Mouse (Mus musculus) MEL (cell line): Measurements from ENCODE around the gene Taar2.

Experiments
- CTCF ChIP-seq, 3 experiments: IDR thresholded peaks in 2 of 3; conservative IDR thresholded peaks in 1 of 3; 2 replicates each; pipeline ENCODE4 v1.5.1; 2011 to 2012; ENCODE audit warnings: low read length in 3 of 3, low read depth in 2 of 3, mild to moderate bottlenecking in 2 of 3, improper control_type of control experiment in 1 of 3, inconsistent platforms in 1 of 3, mixed read lengths in 1 of 3, moderate library complexity in 1 of 3; ENCODE audit not compliant: control insufficient read depth in 1 of 3, insufficient read depth in 1 of 3, poor library complexity in 1 of 3, severe bottlenecking in 1 of 3
- GATA1 ChIP-seq: IDR thresholded peaks from 2 replicates; pipeline ENCODE4 v1.6.1; 2011; ENCODE audit warnings: low read depth, low read length, improper control_type of control experiment
- JUND ChIP-seq: IDR thresholded peaks from 2 replicates; pipeline ENCODE4 v1.6.1; 2011; ENCODE audit warnings: low read depth, mild to moderate bottlenecking, improper control_type of control experiment, low read length
- MYC ChIP-seq: IDR thresholded peaks from 2 replicates; pipeline ENCODE4 v1.6.1; 2011; ENCODE audit warnings: low read depth, mild to moderate bottlenecking, low read length, improper control_type of control experiment, moderate library complexity
- NELFE ChIP-seq: IDR thresholded peaks from 2 replicates; pipeline ENCODE4 v1.6.1; 2011; ENCODE audit warnings: low read depth, low read length, improper control_type of control experiment
- TCF12 ChIP-seq: IDR thresholded peaks from 2 replicates; pipeline ENCODE4 v1.6.1; 2014; ENCODE audit warnings: low read depth, mild to moderate bottlenecking, inconsistent platforms, low read length, improper control_type of control experiment, moderate library complexity
- USF1 ChIP-seq: IDR thresholded peaks from 2 replicates; pipeline ENCODE4 v1.6.1; 2014; ENCODE audit warnings: low read depth, mild to moderate bottlenecking, inconsistent platforms, low read length, improper control_type of control experiment, moderate library complexity
- ZMIZ1 ChIP-seq: IDR thresholded peaks from 2 replicates; pipeline ENCODE4 v1.6.1; 2012; ENCODE audit warnings: low read depth, mild to moderate bottlenecking, inconsistent platforms, low read length, improper control_type of control experiment, moderate library complexity
- ZNF384 ChIP-seq: IDR thresholded peaks from 2 replicates; pipeline ENCODE4 v1.6.1; 2012; ENCODE audit warnings: low read depth, mild to moderate bottlenecking, inconsistent platforms, low read length, improper control_type of control experiment

DNA sequence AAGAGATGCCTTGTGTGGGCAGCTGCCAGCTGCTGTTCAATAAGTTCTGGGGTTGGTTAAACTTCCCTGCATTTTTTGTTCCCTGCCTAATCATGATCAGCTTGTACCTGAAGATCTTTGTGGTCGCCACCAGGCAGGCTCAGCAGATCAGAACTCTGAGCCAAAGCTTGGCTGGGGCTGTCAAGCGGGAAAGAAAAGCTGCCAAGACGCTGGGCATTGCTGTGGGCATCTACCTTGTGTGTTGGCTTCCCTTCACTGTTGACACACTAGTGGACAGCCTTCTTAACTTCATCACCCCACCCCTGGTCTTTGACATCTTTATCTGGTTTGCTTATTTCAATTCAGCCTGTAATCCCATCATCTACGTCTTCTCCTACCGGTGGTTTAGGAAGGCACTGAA lies 32.9 kb downstream of the Taar2 start:
- TF ChIP-seq CTCF (IDR thresholded peaks at IDR 0.05 in 2 of 3, conservative IDR thresholded peaks at IDR 0.05 in 1 of 3; ENCODE audit: control insufficient read depth in 1 of 3, insufficient read depth in 1 of 3, low read depth in 2 of 3, low read length in 3 of 3, poor library complexity in 1 of 3, severe bottlenecking in 1 of 3) (no peak), ZMIZ1 (no peak), TCF12 (no peak), USF1 (no peak), MYC (no peak), NELFE (no peak), ZNF384 (no peak), JUND (no peak), GATA1 (no peak)
